Mouse (Mus musculus) kidney, postnatal 14 days (tissue): ENCODE data around the gene Plac8.

ENCODE experiments used
- DNase-seq: peaks from one replicate; pipeline ENCODE4 v3.0.0; 2022; ENCODE audit warnings: mixed read lengths

The Plac8 gene

GRCm38 (mm10) chr5:100572069-100572468 is at the start of gene Plac8:
TSS of gene Plac8 (minus strand) at chr5:100572245.
- no peak for DNase-seq

- DNase-seq = no peak
These were observed 48.9 kb upstream of the Plac8 start for GRCm38 (mm10) chr5:100620952-100621351.

GRCm38 (mm10) chr5:100619586-100620275 is 47.7 kb upstream of the Plac8 start:
- DNase-seq = no peak

- DNase-seq = no peak
These were observed 42.1 kb upstream of the Plac8 start for GRCm38 (mm10) chr5:100613896-100614768.

- no peak for DNase-seq
These were observed 35.8 kb upstream of the Plac8 start for GRCm38 (mm10) chr5:100607868-100608267.

GRCm38 (mm10) chr5:100607090-100607762 is 35.2 kb upstream of the Plac8 start:
- peak; percentile 21 for DNase-seq

GRCm38 (mm10) chr5:100605828-100606229 is 33.8 kb upstream of the Plac8 start:
- DNase-seq = peak; percentile 78

- DNase-seq = peak; percentile 50
These were observed 32.0 kb upstream of the Plac8 start for GRCm38 (mm10) chr5:100604061-100604460.

GRCm38 (mm10) chr5:100601864-100602263 is 29.8 kb upstream of the Plac8 start:
- no peak for DNase-seq

GRCm38 (mm10) chr5:100598961-100599463 is 27.0 kb upstream of the Plac8 start:
- DNase-seq = no peak

- DNase-seq = no peak
These were observed 25.9 kb upstream of the Plac8 start for GRCm38 (mm10) chr5:100597886-100598485.

GRCm38 (mm10) chr5:100595999-100596398 is 24.0 kb upstream of the Plac8 start:
- no peak for DNase-seq

- no peak for DNase-seq
These were observed 22.9 kb upstream of the Plac8 start for GRCm38 (mm10) chr5:100594803-100595467.

- DNase-seq = no peak
These were observed 18.5 kb upstream of the Plac8 start for GRCm38 (mm10) chr5:100590505-100590904.

GRCm38 (mm10) chr5:100587626-100588025 is 15.6 kb upstream of the Plac8 start:
- DNase-seq = no peak

GRCm38 (mm10) chr5:100587136-100587535 is 15.1 kb upstream of the Plac8 start:
- DNase-seq = no peak

- DNase-seq = no peak
These were observed 13.6 kb upstream of the Plac8 start for GRCm38 (mm10) chr5:100585657-100586056.

GRCm38 (mm10) chr5:100585206-100585644 is 13.2 kb upstream of the Plac8 start:
- DNase-seq = no peak

GRCm38 (mm10) chr5:100583066-100583465 is 11.0 kb upstream of the Plac8 start:
- DNase-seq = no peak

GRCm38 (mm10) chr5:100582435-100582826 is 10.4 kb upstream of the Plac8 start:
- no peak for DNase-seq

- DNase-seq = no peak
These were observed 9.8 kb upstream of the Plac8 start for GRCm38 (mm10) chr5:100581622-100582434.
